Comparison of ENCODE assay signal across 9 mouse cellular contexts in genomic region chr4:140147857-140148695, GRCm38 (mm10).
A peak's percentile ranks its signal among the peaks of the same experiment; 100 is the strongest.
DNase-seq lines count a peak whose midpoint lies in the region; ATAC-seq and TF ChIP-seq lines count a peak whose summit lies in the region.
"Had no signal": no experiment of that assay in that cellular context is flagged by ENCODE, and none has a peak within 500 bp of the region (broad histone marks: within the 10 kb centered on the region; RNA-seq: fewer than 3 reads in every experiment).

No protein-coding gene starts in this region.

- no peak for TF ChIP-seq EP300 in stomach, postnatal 0 days (optimal IDR thresholded peaks at IDR 0.05)

- no peak; the same call in 1 of the 2 replicates for ATAC-seq in hindbrain, embryonic 15.5 days (ENCODE audit: low FRiP score, low read depth)
- ATAC-seq in hindbrain, embryonic 12.5 days (ENCODE audit: low FRiP score) = no peak
- no peak; the same call in 1 of the 2 replicates for ATAC-seq in stomach, postnatal 0 days (ENCODE audit: low FRiP score, low TSS enrichment)

- peak; percentile 56 for DNase-seq in R1 (ENCODE audit: low read depth, low spot score)
- no peak for DNase-seq in embryonic facial prominence, embryonic 10.5 days (ENCODE audit: low spot score)
- peak; percentile 41 to 55 for DNase-seq in layer of hippocampus, postnatal 14 days (ENCODE audit: low spot score in 2 of 2)
- no peak for DNase-seq in natural killer cell, adult 2 months (ENCODE audit: low spot score in 2 of 2)
- DNase-seq in T-cell, adult 2 months (ENCODE audit: low spot score) = no peak
- no peak for DNase-seq in stomach, postnatal 0 days (ENCODE audit: low spot score)

- 64% methylated on average over 20 of the region's 20 CpGs for WGBS in hindbrain, embryonic 15.5 days
- WGBS in hindbrain, embryonic 12.5 days = 77% methylated on average over 20 of the region's 20 CpGs
- WGBS in embryonic facial prominence, embryonic 10.5 days = 78% methylated on average over 20 of the region's 20 CpGs
- WGBS in stomach, postnatal 0 days = 59% methylated on average over 20 of the region's 20 CpGs

- H3K4me1 ChIP-seq in hindbrain, embryonic 15.5 days (replicated peaks) = peaks cover 19% of the 10 kb centered on the region
- no peaks in the 10 kb centered on the region; the same call in 1 of the 2 replicates for H3K4me1 ChIP-seq in hindbrain, embryonic 12.5 days
- peaks cover 12% of the 10 kb centered on the region for H3K4me1 ChIP-seq in embryonic facial prominence, embryonic 10.5 days
- no peaks in the 10 kb centered on the region for H3K4me1 ChIP-seq in stomach, postnatal 0 days (replicated peaks; ENCODE audit: control insufficient read depth, insufficient read depth)

- no peak for TF ChIP-seq CTCF in stomach, postnatal 0 days (IDR thresholded peaks at IDR 0.05; ENCODE audit: low read depth)

- peak overlapping the region; percentile 37 for H3K27ac ChIP-seq in hindbrain, embryonic 15.5 days (replicated peaks)
- no peak overlapping the region for H3K27ac ChIP-seq in hindbrain, embryonic 12.5 days
- peak overlapping the region; percentile 19; the same call in 1 of the 2 replicates for H3K27ac ChIP-seq in embryonic facial prominence, embryonic 10.5 days (replicated peaks)
- no peak overlapping the region for H3K27ac ChIP-seq in stomach, postnatal 0 days (replicated peaks)
- H3K27ac ChIP-seq: liver, embryonic 14.5 days had no signal

- no peak overlapping the region for H3K4me2 ChIP-seq in hindbrain, embryonic 15.5 days
- H3K4me2 ChIP-seq in hindbrain, embryonic 12.5 days (replicated peaks) = no peak overlapping the region
- no peak overlapping the region for H3K4me2 ChIP-seq in stomach, postnatal 0 days (replicated peaks; ENCODE audit: low read depth)

- H3K9ac ChIP-seq in hindbrain, embryonic 15.5 days = no peak overlapping the region
- no peak overlapping the region for H3K9ac ChIP-seq in hindbrain, embryonic 12.5 days
- no peak overlapping the region for H3K9ac ChIP-seq in stomach, postnatal 0 days (ENCODE audit: low read length)
- H3K9ac ChIP-seq: liver, embryonic 14.5 days had no signal

- no peak overlapping the region for H3K4me3 ChIP-seq in hindbrain, embryonic 15.5 days
- no peak overlapping the region for H3K4me3 ChIP-seq in hindbrain, embryonic 12.5 days
- H3K4me3 ChIP-seq in embryonic facial prominence, embryonic 10.5 days = no peak overlapping the region
- H3K4me3 ChIP-seq in stomach, postnatal 0 days (ENCODE audit: low read depth, low read length) = no peak overlapping the region

- H3K9me3 ChIP-seq in hindbrain, embryonic 15.5 days = no peaks in the 10 kb centered on the region
- no peaks in the 10 kb centered on the region; the same call in 1 of the 2 replicates for H3K9me3 ChIP-seq in hindbrain, embryonic 12.5 days (replicated peaks)
- H3K9me3 ChIP-seq in embryonic facial prominence, embryonic 10.5 days = peaks cover 2% of the 10 kb centered on the region
- H3K9me3 ChIP-seq in stomach, postnatal 0 days (ENCODE audit: control insufficient read depth, low read length) = no peaks in the 10 kb centered on the region

- H3K27me3 ChIP-seq in hindbrain, embryonic 15.5 days = no peaks in the 10 kb centered on the region
- H3K27me3 ChIP-seq in hindbrain, embryonic 12.5 days = peaks cover 14% of the 10 kb centered on the region; the same call in 1 of the 2 replicates
- peaks cover 30% of the 10 kb centered on the region; the same call in 1 of the 2 replicates for H3K27me3 ChIP-seq in embryonic facial prominence, embryonic 10.5 days (replicated peaks; ENCODE audit: low read depth, poor library complexity, severe bottlenecking)
- H3K27me3 ChIP-seq in stomach, postnatal 0 days (ENCODE audit: control insufficient read depth, insufficient read depth, low read length) = no peaks in the 10 kb centered on the region

- H3K36me3 ChIP-seq in hindbrain, embryonic 15.5 days = no peaks in the 10 kb centered on the region
- no peaks in the 10 kb centered on the region for H3K36me3 ChIP-seq in hindbrain, embryonic 12.5 days
- no peaks in the 10 kb centered on the region for H3K36me3 ChIP-seq in embryonic facial prominence, embryonic 10.5 days (replicated peaks)
- H3K36me3 ChIP-seq in stomach, postnatal 0 days (ENCODE audit: control insufficient read depth, insufficient read depth, low read length) = no peaks in the 10 kb centered on the region

Comparison
In these comparisons a context has a peak if more than half of its experiments do, and no peak if none do; other contexts are left out.
1. H3K27ac ChIP-seq: peak in hindbrain, embryonic 15.5 days (single experiment) and embryonic facial prominence, embryonic 10.5 days (single experiment); none in hindbrain, embryonic 12.5 days (single experiment) and stomach, postnatal 0 days (single experiment).
2. DNase-seq: peak in R1 (single experiment) and layer of hippocampus, postnatal 14 days (2 of 2); none in embryonic facial prominence, embryonic 10.5 days (single experiment), natural killer cell, adult 2 months (0 of 2), T-cell, adult 2 months (single experiment) and stomach, postnatal 0 days (single experiment).